Mouse (Mus musculus): ENCODE data around the gene Galnt9.

DNA sequence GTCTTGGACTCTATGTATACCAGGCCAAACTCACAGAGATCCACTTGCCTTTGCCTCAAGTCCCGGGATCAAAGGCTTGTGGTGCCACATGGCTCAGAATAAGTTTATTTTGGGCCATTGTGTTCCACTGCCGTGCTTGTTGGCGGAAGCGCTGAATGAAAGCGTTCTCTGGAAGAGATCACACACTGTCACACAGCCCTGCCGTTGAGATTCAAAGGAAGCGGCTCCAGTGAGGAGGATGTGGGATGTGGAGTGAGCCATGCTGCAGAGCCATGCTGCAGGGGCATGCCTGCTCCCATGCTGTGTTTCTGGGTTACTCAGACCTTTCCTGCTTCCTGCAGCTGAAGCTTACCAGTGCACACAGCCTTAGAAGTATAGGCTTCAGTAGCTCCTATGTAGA, 4.3 kb downstream of the Galnt9 start:
- no peak for TF ChIP-seq CTCF (IDR thresholded peaks at IDR 0.05; ENCODE audit: borderline replicate concordance, insufficient read depth, low read length)
- TF ChIP-seq POLR2A (IDR thresholded peaks at IDR 0.05; ENCODE audit: low read depth, low read length) = no peak
